Mouse (Mus musculus) MEL (cell line): ENCODE measurements around the gene Stk4. TPM values are rescaled to one million over a fixed set of nuclear protein-coding genes. Genes with fewer than 3 reads are reported as not detected.

Source experiments
- DNase-seq: peaks from one replicate; pipeline ENCODE4 v3.0.0; 2011; ENCODE audit warnings: low read depth, low spot score
- H3K27ac ChIP-seq: 2 replicates; pipeline ENCODE4 v1.5.1; 2012; ENCODE audit warnings: low read depth, mild to moderate bottlenecking, control low read depth, low read length, moderate library complexity; ENCODE audit not compliant: control insufficient read depth
- H3K27me3 ChIP-seq, 2 experiments: fragments of 150-350 bp in 1 of 2; sonication (generic) in 1 of 2; 2 replicates each; pipeline ENCODE4 v1.6.1; 2012; ENCODE audit warnings: low read length in 2 of 2, mild to moderate bottlenecking in 2 of 2, improper control_type of control experiment in 1 of 2, moderate library complexity in 1 of 2; ENCODE audit not compliant: insufficient read depth in 2 of 2, control insufficient read depth in 1 of 2
- H3K36me3 ChIP-seq, 2 experiments: 2 replicates each; pipeline ENCODE4 v1.6.1; 2012 to 2014; ENCODE audit warnings: low read length in 2 of 2, improper control_type of control experiment in 1 of 2, inconsistent platforms in 1 of 2, mild to moderate bottlenecking in 1 of 2; ENCODE audit not compliant: insufficient read depth in 2 of 2, control insufficient read depth in 1 of 2
- H3K4me1 ChIP-seq, 2 experiments: fragments of 150-350 bp in 1 of 2; sonication (generic) in 1 of 2; 2 replicates each; pipeline ENCODE4 v1.6.1; 2012; ENCODE audit warnings: low read length in 2 of 2, improper control_type of control experiment in 1 of 2, mild to moderate bottlenecking in 1 of 2; ENCODE audit not compliant: insufficient read depth in 2 of 2, control insufficient read depth in 1 of 2
- H3K4me3 ChIP-seq, 2 experiments: fragments of 150-350 bp in 1 of 2; sonication (generic) in 1 of 2; 2 replicates each; pipeline ENCODE4 v1.5.1; 2012; ENCODE audit warnings: low read depth in 2 of 2, low read length in 2 of 2, mild to moderate bottlenecking in 2 of 2, moderate library complexity in 2 of 2, control low read depth in 1 of 2, improper control_type of control experiment in 1 of 2; ENCODE audit not compliant: control insufficient read depth in 1 of 2, insufficient read depth in 1 of 2
- H3K79me2 ChIP-seq: 2 replicates; pipeline ENCODE4 v1.6.1; 2012; ENCODE audit warnings: mild to moderate bottlenecking, low read length, moderate library complexity; ENCODE audit not compliant: control insufficient read depth, poor library complexity, insufficient read depth
- H3K9ac ChIP-seq: 2 replicates; pipeline ENCODE4 v1.6.1; 2012; ENCODE audit warnings: low read depth, mild to moderate bottlenecking, control low read depth, low read length, moderate library complexity; ENCODE audit not compliant: control insufficient read depth, poor library complexity, severe bottlenecking
- H3K9me3 ChIP-seq: fragments of 150-350 bp; sonication (generic); replicated peaks from 2 replicates; pipeline ENCODE4 v1.6.1; 2012; ENCODE audit warnings: mild to moderate bottlenecking, low read length, improper control_type of control experiment, moderate library complexity; ENCODE audit not compliant: insufficient read depth
- E2F4 ChIP-seq: IDR thresholded peaks from 2 replicates; pipeline ENCODE4 v1.6.1; 2011; ENCODE audit warnings: low read depth, low read length, improper control_type of control experiment, borderline replicate concordance
- ELF1 ChIP-seq: IDR thresholded peaks from 2 replicates; pipeline ENCODE4 v1.6.1; 2014; ENCODE audit warnings: low read depth, mild to moderate bottlenecking, inconsistent platforms, low read length, improper control_type of control experiment, moderate library complexity
- EP300 ChIP-seq, 2 experiments: IDR thresholded peaks; 2 replicates each; pipeline ENCODE4 v1.6.1; 2011; ENCODE audit warnings: improper control_type of control experiment in 2 of 2, low read length in 2 of 2, low read depth in 1 of 2, mild to moderate bottlenecking in 1 of 2
- KAT2A ChIP-seq: conservative IDR thresholded peaks from 2 replicates; pipeline ENCODE4 v1.6.1; 2012; ENCODE audit warnings: low read depth, low read length, improper control_type of control experiment, inconsistent platforms
- MAFK ChIP-seq: IDR thresholded peaks from 2 replicates; pipeline ENCODE4 v1.6.1; 2011; ENCODE audit warnings: low read depth, mild to moderate bottlenecking, low read length, improper control_type of control experiment, borderline replicate concordance
- MAZ ChIP-seq: IDR thresholded peaks from 2 replicates; pipeline ENCODE4 v1.6.1; 2012; ENCODE audit warnings: low read depth, mild to moderate bottlenecking, inconsistent platforms, low read length, improper control_type of control experiment
- MXI1 ChIP-seq: IDR thresholded peaks from 2 replicates; pipeline ENCODE4 v1.6.1; 2011; ENCODE audit warnings: mild to moderate bottlenecking, low read depth, low read length, improper control_type of control experiment
- MYB ChIP-seq: IDR thresholded peaks from 2 replicates; pipeline ENCODE4 v1.6.1; 2011; ENCODE audit warnings: mild to moderate bottlenecking, low read depth, low read length, improper control_type of control experiment
- POLR2A ChIP-seq, 2 experiments: IDR thresholded peaks; 2 replicates each; pipeline ENCODE4 v1.6.1; 2011 to 2012; ENCODE audit warnings: low read length in 2 of 2, mild to moderate bottlenecking in 2 of 2, control low read depth in 1 of 2, improper control_type of control experiment in 1 of 2, low read depth in 1 of 2, moderate library complexity in 1 of 2; ENCODE audit not compliant: control insufficient read depth in 1 of 2, insufficient read depth in 1 of 2, poor library complexity in 1 of 2
- POLR2AphosphoS2 ChIP-seq: IDR thresholded peaks from 2 replicates; pipeline ENCODE4 v1.6.1; 2011; ENCODE audit warnings: low read length, improper control_type of control experiment
- RCOR1 ChIP-seq: IDR thresholded peaks from 2 replicates; pipeline ENCODE4 v1.6.1; 2012; ENCODE audit warnings: low read depth, mild to moderate bottlenecking, inconsistent platforms, low read length, improper control_type of control experiment
- UBTF ChIP-seq: IDR thresholded peaks from 2 replicates; pipeline ENCODE4 v1.6.1; 2012; ENCODE audit warnings: low read depth, mild to moderate bottlenecking, inconsistent platforms, low read length, improper control_type of control experiment, moderate library complexity, borderline replicate concordance; ENCODE audit not compliant: insufficient read depth
- polyA plus RNA-seq, 2 experiments: library from polyadenylated mRNA; stranded (reverse) in 1 of 2; unstranded in 1 of 2; fragments of >175 nt in 1 of 2; fragments of >200 nt in 1 of 2; gene quantifications; 2 replicates each; pipeline versions ENCODE4 v1.2.1 to v1.2.4; 2012; ENCODE audit warnings: low replicate concordance in 2 of 2, low read depth in 1 of 2; ENCODE audit not compliant: insufficient read length in 2 of 2, insufficient read depth in 1 of 2, missing spikeins in 1 of 2
- total RNA-seq: library from RNA; depleted of rRNA; stranded (reverse); fragments of 300-350 nt; gene quantifications from 2 replicates; pipeline ENCODE4 v1.2.3, GENCODE M21; 2012

The Stk4 gene
- total and polyA plus RNA-seq, 3 experiments, result 46.8 to 56.1 TPM; not detected in 1

- no peak overlapping the region for H3K9ac ChIP-seq
- no peaks in the 10 kb centered on the region for H3K27me3 ChIP-seq
- H3K27ac ChIP-seq, result no peak overlapping the region
- no peak for DNase-seq
- no peaks in the 10 kb centered on the region for H3K79me2 ChIP-seq
- H3K9me3 ChIP-seq, result no peaks in the 10 kb centered on the region
- H3K4me3 ChIP-seq, result no peak overlapping the region
- H3K36me3 ChIP-seq, result no peaks in the 10 kb centered on the region
- no peak for TF ChIP-seq MYB
- TF ChIP-seq MAFK, result no peak
- no peak for TF ChIP-seq EP300 (IDR thresholded peaks at IDR 0.05; ENCODE audit: low read depth in 1 of 2, low read length in 2 of 2)
- no peak for TF ChIP-seq POLR2AphosphoS2
- no peak for TF ChIP-seq RCOR1
- H3K4me1 ChIP-seq, result no peaks in the 10 kb centered on the region
These were observed 28.6 kb upstream of the Stk4 start for GRCm38 (mm10) chr2:164041523-164041922.

DNA sequence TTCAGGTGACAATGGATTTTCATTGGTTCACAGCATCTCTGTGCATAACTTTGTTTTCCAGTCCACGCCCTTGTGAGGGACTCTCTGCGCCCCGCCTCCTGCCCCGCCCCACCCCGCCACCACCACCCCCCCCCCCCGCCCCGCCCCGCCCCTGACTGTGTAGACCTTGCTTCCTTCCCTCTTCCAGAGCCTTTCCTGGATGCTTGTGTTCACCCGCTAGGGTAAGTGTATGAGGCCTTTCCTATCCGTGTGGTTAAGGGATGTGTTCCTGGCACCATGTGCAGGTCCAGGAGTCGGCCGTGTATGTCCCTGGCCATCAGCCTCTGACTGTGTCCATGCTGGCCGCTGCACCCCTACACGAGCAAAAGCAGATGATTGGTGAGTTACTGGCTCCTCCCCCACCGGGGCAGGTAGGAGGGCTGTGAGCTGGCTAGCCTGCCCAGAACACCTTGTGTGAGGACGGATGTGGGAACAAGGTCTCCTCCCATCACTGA lies 22.9 kb upstream of the Stk4 start:
- no peak overlapping the region for H3K27ac ChIP-seq
- no peaks in the 10 kb centered on the region for H3K27me3 ChIP-seq
- no peaks in the 10 kb centered on the region for H3K79me2 ChIP-seq
- no peaks in the 10 kb centered on the region; a peak in 2 of 4 replicates for H3K36me3 ChIP-seq
- no peaks in the 10 kb centered on the region for H3K9me3 ChIP-seq
- H3K9ac ChIP-seq, result no peak overlapping the region
- TF ChIP-seq MAZ, result peak; percentile 43; the same call in 1 of the 2 replicates
- no peak for TF ChIP-seq E2F4
- no peak for TF ChIP-seq POLR2A (IDR thresholded peaks at IDR 0.05; ENCODE audit: control insufficient read depth in 1 of 2, insufficient read depth in 1 of 2, low read depth in 1 of 2, low read length in 2 of 2, poor library complexity in 1 of 2)
- TF ChIP-seq ELF1, result no peak
- TF ChIP-seq, all 39 proteins: peak for 1
- H3K4me1 ChIP-seq, result no peaks in the 10 kb centered on the region
- peak; percentile 76 for DNase-seq
- H3K4me3 ChIP-seq, result peak overlapping the region; percentile 46 to 86

DNA sequence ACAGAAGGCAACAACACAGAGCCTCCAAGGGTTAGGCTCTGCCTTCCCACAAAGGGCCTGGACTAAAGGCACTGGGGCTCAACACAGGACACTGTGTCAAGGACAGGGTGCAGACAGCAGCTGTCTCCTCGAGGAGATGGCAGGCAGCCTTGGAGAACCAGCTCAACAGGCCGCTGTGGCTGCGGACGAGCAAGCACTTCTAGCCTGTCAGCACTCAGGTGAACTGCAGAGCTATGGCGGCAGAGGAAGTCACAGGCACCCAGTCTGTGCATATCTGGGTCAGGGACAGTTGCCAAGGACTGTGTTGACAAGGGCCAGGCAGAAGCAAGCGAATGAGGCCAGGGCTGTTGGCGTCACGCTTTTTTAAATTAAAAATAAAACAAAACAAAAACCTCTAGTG lies 16.4 kb upstream of the Stk4 start:
- TF ChIP-seq MXI1, result no peak
- no peak for TF ChIP-seq KAT2A
- no peak for TF ChIP-seq EP300 (IDR thresholded peaks at IDR 0.05; ENCODE audit: low read depth in 1 of 2, low read length in 2 of 2)
- TF ChIP-seq UBTF, result no peak
- H3K36me3 ChIP-seq, result peaks cover 0 to 10% of the 10 kb centered on the region in 2 experiments; a peak in 2 of 4 replicates

More for the DNA sequence above, 16.4 kb upstream of the Stk4 start:
- DNase-seq, result no peak
- Histone ChIP-seq H3K4me1 (no peaks in the 10 kb centered on the region), H3K27me3 (no peaks in the 10 kb centered on the region), H3K79me2 (no peaks in the 10 kb centered on the region), H3K9ac (no peak overlapping the region), H3K4me3 (no peak overlapping the region), H3K27ac (no peak overlapping the region), H3K9me3 (no peaks in the 10 kb centered on the region)
